Mouse (Mus musculus) spleen, adult 2 months (tissue): ENCODE data around the gene Flywch1.

Experiments
- CTCF ChIP-seq: fragments of 200-500 bp; IDR thresholded peaks from 2 replicates; pipeline ENCODE4 v1.5.1; 2011; ENCODE audit warnings: mild to moderate bottlenecking, inconsistent platforms; ENCODE audit not compliant: insufficient read depth, insufficient read length, insufficient replicate concordance; ENCODE audit errors: extremely low read depth
- POLR2A ChIP-seq: fragments of 200-500 bp; IDR thresholded peaks from 2 replicates; pipeline ENCODE4 v1.6.1; 2011; ENCODE audit warnings: low read depth, low read length, inconsistent platforms

DNA sequence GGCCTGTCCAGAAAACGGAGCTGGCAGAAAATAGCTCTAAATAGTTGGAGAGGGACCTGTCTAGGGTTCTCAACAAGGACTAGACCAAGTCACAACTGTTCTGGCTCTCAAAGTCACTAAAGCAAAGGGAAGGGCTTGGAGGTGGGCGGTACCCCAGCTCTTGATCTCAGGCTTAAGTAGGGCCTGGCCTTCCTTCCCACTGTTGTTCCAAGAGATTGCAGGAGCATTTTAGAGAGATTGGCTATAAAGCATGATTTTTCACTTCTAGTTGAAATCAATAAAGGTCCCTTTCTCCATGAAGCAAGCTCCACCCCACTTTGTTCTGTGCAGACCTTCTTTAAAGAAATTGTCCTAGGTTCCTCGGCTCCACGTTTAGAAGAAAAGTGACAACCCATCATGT, 45.9 kb downstream of the Flywch1 start:
- TF ChIP-seq CTCF (no peak), POLR2A (no peak)
